Mouse (Mus musculus) forebrain, embryonic 13.5 days (tissue): ENCODE measurements around the gene Dnase1l2. TPM values are rescaled to one million over a fixed set of nuclear protein-coding genes. Genes with fewer than 3 reads are reported as not detected.

Source experiments
- polyA plus RNA-seq: library from polyadenylated mRNA; unstranded; fragments of >200 nt; fragmentation: Nextera tagmentation; extraction: Ambion mirVana; gene quantifications from 2 replicates; pipeline ENCODE4 v1.2.1, GENCODE M21; 2015

Dnase1l2 gene
- polyA plus RNA-seq, 1 experiment from 2014 or later, result 4.4 TPM

Other genes starting within 250 kb of the Dnase1l2 start
- 10.6 and 12.2 TPM in 2 replicates for gene Tbc1d24, start 237.5 kb downstream of the Dnase1l2 start, polyA plus RNA-seq
- 2.4 and 2.9 TPM in 2 replicates for gene Ntn3, start 233.6 kb downstream of the Dnase1l2 start, polyA plus RNA-seq
- 14.8 and 15.4 TPM in 2 replicates for gene Tedc2, start 222.3 kb downstream of the Dnase1l2 start, polyA plus RNA-seq
- gene Ccnf, start 191.6 kb downstream of the Dnase1l2 start, polyA plus RNA-seq, result 60.2 and 66.1 TPM in 2 replicates
- gene Abca17, start 92.0 kb downstream of the Dnase1l2 start, polyA plus RNA-seq, result 0.06 TPM in 1 of 2 replicates, not detected in the other
- gene Abca3, start 91.2 kb downstream of the Dnase1l2 start, polyA plus RNA-seq, result 14.7 and 16.4 TPM in 2 replicates
- gene Rnps1, start 28.5 kb downstream of the Dnase1l2 start, polyA plus RNA-seq, result 367 and 402 TPM in 2 replicates
- 59.6 and 62.5 TPM in 2 replicates for gene Eci1, start 16.5 kb downstream of the Dnase1l2 start, polyA plus RNA-seq
- gene E4f1, start 27.2 kb upstream of the Dnase1l2 start, polyA plus RNA-seq, result 38.8 and 39.8 TPM in 2 replicates
- gene Pgp, start 27.3 kb upstream of the Dnase1l2 start, polyA plus RNA-seq, result 52.3 and 56.7 TPM in 2 replicates
- 0.26 TPM in 1 of 2 replicates, not detected in the other for gene Bricd5, start 30.8 kb upstream of the Dnase1l2 start, polyA plus RNA-seq
- 33.9 and 39.1 TPM in 2 replicates for gene Mlst8, start 36.0 kb upstream of the Dnase1l2 start, polyA plus RNA-seq
- 15.0 and 16.7 TPM in 2 replicates for gene Caskin1, start 45.5 kb upstream of the Dnase1l2 start, polyA plus RNA-seq
- 97.1 and 109 TPM in 2 replicates for gene Traf7, start 84.8 kb upstream of the Dnase1l2 start, polyA plus RNA-seq
- 3.7 and 4.1 TPM in 2 replicates for gene Rab26, start 91.1 kb upstream of the Dnase1l2 start, polyA plus RNA-seq
- gene Pkd1, start 106.7 kb upstream of the Dnase1l2 start, polyA plus RNA-seq, result 11.9 and 16.9 TPM in 2 replicates
- gene Tsc2, start 189.5 kb upstream of the Dnase1l2 start, polyA plus RNA-seq, result 60.5 and 75.1 TPM in 2 replicates
- gene Nthl1, start 189.6 kb upstream of the Dnase1l2 start, polyA plus RNA-seq, result 13.8 and 15.3 TPM in 2 replicates
- gene Slc9a3r2, start 207.2 kb upstream of the Dnase1l2 start, polyA plus RNA-seq, result 15.0 and 16.0 TPM in 2 replicates
- gene Npw, start 215.4 kb upstream of the Dnase1l2 start, polyA plus RNA-seq, result not detected in 2 replicates
- gene Zfp598, start 226.6 kb upstream of the Dnase1l2 start, polyA plus RNA-seq, result 14.9 and 16.2 TPM in 2 replicates
- gene Syngr3, start 246.8 kb upstream of the Dnase1l2 start, polyA plus RNA-seq, result 61.0 and 68.7 TPM in 2 replicates